Mouse (Mus musculus): ENCODE results near the gene Olfr611. TPM values are rescaled to one million over a fixed set of nuclear protein-coding genes. Genes with fewer than 3 reads are reported as not detected.
"Not testable (repeated sequence)": the region's sequence is repeated elsewhere in the genome, so short reads cannot be mapped to it uniquely, and the experiment has no call there.

Gene Olfr611
- not detected in 2 replicates for polyA plus RNA-seq (2011; ENCODE audit: insufficient read length, low read depth, missing spikeins)

DNA sequence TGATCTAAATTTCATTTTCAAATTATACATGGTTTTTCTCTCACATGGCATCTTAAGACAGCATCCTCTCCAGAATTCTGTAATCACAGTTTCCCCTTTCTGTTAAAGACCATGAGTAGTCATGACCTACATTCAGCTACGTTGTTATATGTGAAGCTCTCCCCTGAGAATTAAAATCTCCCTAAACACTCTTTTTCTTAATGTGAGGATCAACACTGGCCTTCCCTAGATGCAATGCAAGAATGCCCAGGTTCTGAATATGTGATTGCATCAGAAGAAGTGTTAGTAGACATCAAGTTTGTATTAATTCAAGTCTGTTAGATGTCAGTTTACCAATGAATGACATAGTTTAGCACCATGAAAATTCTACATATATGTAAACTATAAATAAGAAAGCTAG lies at the start of gene Olfr611:
TSS of gene Olfr611 (minus strand) at position 101 of the 400 bp plus-strand sequence.
- not testable (repeated sequence) for H3K4me3 ChIP-seq (ENCODE audit: insufficient read depth, low read length); H3K4me1 ChIP-seq (ENCODE audit: control insufficient read depth, insufficient read depth, low read length); H3K27ac ChIP-seq (ENCODE audit: insufficient read depth, low read length)

DNA sequence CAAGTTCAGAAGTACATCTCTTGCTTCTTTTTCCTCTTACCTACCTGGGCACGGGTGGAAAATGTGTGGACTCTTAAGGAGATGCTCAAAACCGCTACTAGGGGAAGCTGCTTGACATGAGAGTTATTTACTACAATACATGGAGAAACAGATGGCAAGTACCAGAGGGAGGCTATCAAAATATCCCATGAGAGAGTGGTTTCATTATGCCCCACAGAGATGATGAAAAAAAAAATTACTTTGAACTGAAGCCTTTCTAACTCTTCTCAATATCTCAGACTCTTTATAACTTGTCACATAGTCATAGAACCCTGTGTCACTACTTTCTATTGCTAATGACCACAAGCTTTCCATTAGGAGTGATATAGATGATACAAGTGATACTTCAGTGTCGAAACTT lies 48.4 kb upstream of the Olfr611 start, which contains the start of gene Olfr616:
TSS of gene Olfr616 (minus strand) at position 101 of the 400 bp plus-strand sequence.
- Histone ChIP-seq H3K4me1 (ENCODE audit: control insufficient read depth, insufficient read depth, low read length) (no peaks in the 10 kb centered on the region), H3K27ac (ENCODE audit: insufficient read depth, low read length) (no peak within 1 kb of the TSS), H3K4me3 (ENCODE audit: insufficient read depth, low read length) (no peak within 1 kb of the TSS)
- TF ChIP-seq CTCF (IDR thresholded peaks at IDR 0.05; ENCODE audit: borderline replicate concordance, insufficient read depth, low read length), result no peak
- TF ChIP-seq POLR2A (IDR thresholded peaks at IDR 0.05; ENCODE audit: low read depth, low read length), result no peak

DNA sequence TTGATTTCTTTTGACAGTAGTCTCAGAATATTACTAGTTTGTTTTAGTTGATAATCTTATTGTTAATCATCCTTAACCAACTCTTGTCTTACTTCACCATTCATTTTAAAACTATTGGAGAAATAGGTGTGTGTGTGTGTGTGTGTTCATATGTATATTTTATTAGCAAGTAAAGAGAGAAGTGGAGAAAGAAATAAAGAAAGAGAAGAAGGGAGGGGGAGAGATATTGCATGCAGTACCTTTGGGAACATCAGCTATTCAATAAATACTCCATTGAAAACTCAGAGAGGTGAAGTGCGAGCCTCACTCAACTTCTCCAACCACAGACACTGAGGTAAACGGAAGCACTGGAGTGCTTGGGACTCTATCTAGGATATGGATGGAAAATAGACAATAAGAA lies 35.1 kb upstream of the Olfr611 start, which contains the start of gene Olfr615:
TSS of gene Olfr615 (plus strand) at position 301 of the 400 bp plus-strand sequence.
- H3K27ac ChIP-seq (ENCODE audit: insufficient read depth, low read length), result no peak within 1 kb of the TSS
- no peak for TF ChIP-seq POLR2A (IDR thresholded peaks at IDR 0.05; ENCODE audit: low read depth, low read length)
- TF ChIP-seq CTCF (IDR thresholded peaks at IDR 0.05; ENCODE audit: borderline replicate concordance, insufficient read depth, low read length), result no peak
- H3K4me3 ChIP-seq (ENCODE audit: insufficient read depth, low read length), result no peak within 1 kb of the TSS
- no peaks in the 10 kb centered on the region for H3K4me1 ChIP-seq (ENCODE audit: control insufficient read depth, insufficient read depth, low read length)

DNA sequence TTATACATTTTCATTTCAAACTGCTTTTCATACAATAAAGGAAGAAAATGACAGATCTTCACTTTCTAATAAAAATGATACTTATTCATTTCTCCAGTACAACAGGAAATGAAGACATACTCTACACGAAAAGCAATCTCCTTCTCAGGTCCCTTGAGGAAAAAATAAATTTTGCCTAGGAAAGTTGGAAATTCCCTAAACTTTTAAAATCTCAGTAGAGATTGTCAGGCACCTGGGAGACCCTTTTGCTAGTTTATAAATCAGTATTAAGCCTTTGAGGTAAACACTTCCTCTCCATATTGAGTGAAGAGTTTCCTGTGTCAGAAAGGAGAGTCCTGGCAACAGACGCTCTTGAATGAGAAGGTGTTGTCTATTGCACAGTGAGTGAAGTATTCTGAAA lies 27.1 kb upstream of the Olfr611 start, which contains the start of gene Olfr613:
TSS of gene Olfr613 (plus strand) at position 301 of the 400 bp plus-strand sequence.
- Histone ChIP-seq H3K27ac (ENCODE audit: insufficient read depth, low read length) (no peak within 1 kb of the TSS), H3K4me3 (ENCODE audit: insufficient read depth, low read length) (no peak within 1 kb of the TSS), H3K4me1 (ENCODE audit: control insufficient read depth, insufficient read depth, low read length) (no peaks in the 10 kb centered on the region)
- no peak for TF ChIP-seq CTCF (IDR thresholded peaks at IDR 0.05; ENCODE audit: borderline replicate concordance, insufficient read depth, low read length)
- TF ChIP-seq POLR2A (IDR thresholded peaks at IDR 0.05; ENCODE audit: low read depth, low read length), result no peak

DNA sequence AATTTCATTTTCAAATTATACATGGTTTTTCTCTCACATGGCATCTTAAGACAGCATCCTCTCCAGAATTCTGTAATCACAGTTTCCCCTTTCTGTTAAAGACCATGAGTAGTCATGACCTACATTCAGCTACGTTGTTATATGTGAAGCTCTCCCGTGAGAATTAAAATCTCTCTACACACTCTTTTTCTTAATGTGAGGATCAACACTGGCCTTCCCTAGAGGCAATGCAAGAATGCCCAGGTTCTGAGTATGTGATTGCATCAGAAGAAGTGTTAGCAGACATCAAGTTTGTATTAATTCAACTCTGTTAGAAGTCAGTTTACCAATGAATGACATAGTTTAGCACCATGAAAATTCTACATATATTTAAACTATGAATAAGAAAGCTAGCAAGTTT lies 22.0 kb upstream of the Olfr611 start, which contains the start of gene Olfr612:
TSS of gene Olfr612 (minus strand) at position 101 of the 400 bp plus-strand sequence.
- not testable (repeated sequence) for H3K4me3 ChIP-seq (ENCODE audit: insufficient read depth, low read length); H3K4me1 ChIP-seq (ENCODE audit: control insufficient read depth, insufficient read depth, low read length); H3K27ac ChIP-seq (ENCODE audit: insufficient read depth, low read length)

DNA sequence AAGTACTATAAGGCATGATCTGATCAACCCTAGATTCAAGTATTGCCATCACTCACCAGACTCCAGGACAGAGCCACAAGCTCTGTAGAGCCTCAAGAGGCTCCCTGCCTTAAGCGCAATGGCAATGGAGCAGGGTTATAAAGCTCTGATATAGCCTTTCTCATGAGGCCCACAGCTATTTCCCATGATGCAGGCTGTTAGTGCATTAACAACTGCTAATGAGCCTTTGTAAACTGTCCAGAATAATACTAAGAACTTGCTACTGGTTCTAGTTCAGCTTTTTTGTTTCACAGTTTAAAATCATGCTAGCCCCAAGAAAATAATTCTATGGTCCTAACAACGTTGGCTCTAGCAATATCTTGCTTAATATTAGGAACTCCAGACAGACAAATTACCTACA lies 8.6 kb downstream of the Olfr611 start, which contains the start of gene Olfr610:
TSS of gene Olfr610 (minus strand) at position 101 of the 400 bp plus-strand sequence.
- Histone ChIP-seq H3K4me3 (ENCODE audit: insufficient read depth, low read length) (no peak within 1 kb of the TSS), H3K27ac (ENCODE audit: insufficient read depth, low read length) (no peak within 1 kb of the TSS), H3K4me1 (ENCODE audit: control insufficient read depth, insufficient read depth, low read length) (no peaks in the 10 kb centered on the region)
- TF ChIP-seq CTCF (IDR thresholded peaks at IDR 0.05; ENCODE audit: borderline replicate concordance, insufficient read depth, low read length) (no peak), POLR2A (IDR thresholded peaks at IDR 0.05; ENCODE audit: low read depth, low read length) (no peak)

DNA sequence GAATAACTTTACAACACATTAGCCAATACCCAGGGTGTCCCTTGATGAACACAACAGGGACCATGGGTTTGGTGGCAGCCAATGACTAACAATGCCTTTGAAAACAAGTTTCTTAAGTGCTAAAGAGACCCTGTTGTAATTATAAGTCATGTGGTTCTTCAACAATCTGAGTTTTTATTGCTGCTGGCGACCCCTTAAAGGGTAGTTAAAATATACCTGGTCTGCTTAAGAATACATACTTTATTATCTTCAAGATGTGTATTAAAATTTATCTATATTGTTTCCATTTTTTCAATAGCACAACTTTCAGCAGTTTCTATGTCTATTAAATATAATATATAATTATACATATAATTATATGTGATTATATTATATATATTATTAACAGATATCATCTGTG lies 22.7 kb downstream of the Olfr611 start, which contains the start of gene Olfr609:
TSS of gene Olfr609 (minus strand) at position 101 of the 400 bp plus-strand sequence.
- H3K4me3 ChIP-seq (ENCODE audit: insufficient read depth, low read length), result no peak within 1 kb of the TSS
- H3K4me1 ChIP-seq (ENCODE audit: control insufficient read depth, insufficient read depth, low read length), result no peaks in the 10 kb centered on the region
- no peak within 1 kb of the TSS for H3K27ac ChIP-seq (ENCODE audit: insufficient read depth, low read length)
- TF ChIP-seq CTCF (IDR thresholded peaks at IDR 0.05; ENCODE audit: borderline replicate concordance, insufficient read depth, low read length) (no peak), POLR2A (IDR thresholded peaks at IDR 0.05; ENCODE audit: low read depth, low read length) (no peak)

DNA sequence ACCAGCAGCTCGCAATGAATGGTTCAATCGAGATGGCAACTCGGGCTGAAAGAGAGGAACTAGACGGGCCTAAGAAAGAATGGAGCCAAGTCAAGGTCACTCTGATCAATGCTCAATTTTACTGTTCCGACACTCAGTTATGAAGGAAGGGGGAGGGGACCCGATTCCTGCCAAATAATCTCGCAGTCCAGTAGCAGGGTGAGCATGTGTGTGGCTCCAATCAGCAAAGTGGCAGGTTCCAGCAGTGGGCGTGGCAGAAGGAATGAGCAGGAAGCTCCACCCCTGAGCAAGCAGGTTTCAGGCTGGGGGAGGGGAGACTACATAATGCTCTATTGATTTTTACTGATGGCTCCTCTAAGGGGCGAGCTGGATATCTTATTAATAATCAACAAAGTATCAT lies 43.5 kb downstream of the Olfr611 start:
- H3K4me1 ChIP-seq (ENCODE audit: control insufficient read depth, insufficient read depth, low read length); H3K4me3 ChIP-seq (ENCODE audit: insufficient read depth, low read length); H3K27ac ChIP-seq (ENCODE audit: insufficient read depth, low read length): not testable (repeated sequence)

DNA sequence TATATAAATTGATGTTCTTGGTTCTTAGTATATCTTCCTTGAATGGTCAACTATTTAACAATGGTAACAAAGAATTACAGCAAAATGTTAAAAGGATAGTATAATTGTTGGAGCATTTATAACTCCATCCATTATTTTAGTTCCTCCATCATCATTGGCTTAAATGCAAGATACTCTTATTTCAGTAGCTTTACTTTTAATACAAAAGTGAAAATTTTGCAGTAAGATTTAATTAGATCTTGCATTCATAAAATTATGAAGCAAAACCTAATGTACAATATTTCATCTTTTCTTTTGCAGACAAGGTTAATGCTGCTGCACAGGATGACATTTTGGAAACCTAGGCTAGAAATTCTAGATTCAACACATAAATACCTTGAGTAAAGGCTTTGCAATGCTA lies 51.1 kb downstream of the Olfr611 start, which contains the start of gene Olfr608:
TSS of gene Olfr608 (plus strand) at position 301 of the 400 bp plus-strand sequence.
- Histone ChIP-seq H3K27ac (ENCODE audit: insufficient read depth, low read length) (no peak within 1 kb of the TSS), H3K4me1 (ENCODE audit: control insufficient read depth, insufficient read depth, low read length) (no peaks in the 10 kb centered on the region), H3K4me3 (ENCODE audit: insufficient read depth, low read length) (no peak within 1 kb of the TSS)
- TF ChIP-seq CTCF (IDR thresholded peaks at IDR 0.05; ENCODE audit: borderline replicate concordance, insufficient read depth, low read length) (no peak), POLR2A (IDR thresholded peaks at IDR 0.05; ENCODE audit: low read depth, low read length) (no peak)

Other genes starting within 250 kb of the Olfr611 start
- gene Olfr596, start 215.2 kb downstream of the Olfr611 start, polyA plus RNA-seq (2011; ENCODE audit: insufficient read length, low read depth, missing spikeins), result not detected in 2 replicates
- gene Olfr597, start 204.5 kb downstream of the Olfr611 start, polyA plus RNA-seq (2011; ENCODE audit: insufficient read length, low read depth, missing spikeins), result not detected in 2 replicates
- gene Olfr598, start 197.3 kb downstream of the Olfr611 start, polyA plus RNA-seq (2011; ENCODE audit: insufficient read length, low read depth, missing spikeins), result not detected in 2 replicates
- not detected in 2 replicates for gene Olfr599, start 184.9 kb downstream of the Olfr611 start, polyA plus RNA-seq (2011; ENCODE audit: insufficient read length, low read depth, missing spikeins)
- not detected in 2 replicates for gene Olfr600, start 171.2 kb downstream of the Olfr611 start, polyA plus RNA-seq (2011; ENCODE audit: insufficient read length, low read depth, missing spikeins)
- not detected in 2 replicates for gene Olfr601, start 158.2 kb downstream of the Olfr611 start, polyA plus RNA-seq (2011; ENCODE audit: insufficient read length, low read depth, missing spikeins)
- not detected in 2 replicates for gene Olfr603, start 134.7 kb downstream of the Olfr611 start, polyA plus RNA-seq (2011; ENCODE audit: insufficient read length, low read depth, missing spikeins)
- not detected in 2 replicates for gene Usp17lc, start 105.8 kb downstream of the Olfr611 start, polyA plus RNA-seq (2011; ENCODE audit: insufficient read length, low read depth, missing spikeins)
- not detected in 2 replicates for gene Olfr605, start 75.4 kb downstream of the Olfr611 start, polyA plus RNA-seq (2011; ENCODE audit: insufficient read length, low read depth, missing spikeins)
- not detected in 2 replicates for gene Olfr606, start 71.8 kb downstream of the Olfr611 start, polyA plus RNA-seq (2011; ENCODE audit: insufficient read length, low read depth, missing spikeins)
- gene Olfr607, start 56.7 kb downstream of the Olfr611 start, polyA plus RNA-seq (2011; ENCODE audit: insufficient read length, low read depth, missing spikeins), result not detected in 2 replicates
- gene Olfr608, start 51.0 kb downstream of the Olfr611 start, polyA plus RNA-seq (2011; ENCODE audit: insufficient read length, low read depth, missing spikeins), result not detected in 2 replicates
- gene Olfr609, start 22.8 kb downstream of the Olfr611 start, polyA plus RNA-seq (2011; ENCODE audit: insufficient read length, low read depth, missing spikeins), result not detected in 2 replicates
- gene Olfr610, start 8.7 kb downstream of the Olfr611 start, polyA plus RNA-seq (2011; ENCODE audit: insufficient read length, low read depth, missing spikeins), result not detected in 2 replicates
- not detected in 2 replicates for gene Olfr612, start 21.9 kb upstream of the Olfr611 start, polyA plus RNA-seq (2011; ENCODE audit: insufficient read length, low read depth, missing spikeins)
- not detected in 2 replicates for gene Olfr613, start 27.2 kb upstream of the Olfr611 start, polyA plus RNA-seq (2011; ENCODE audit: insufficient read length, low read depth, missing spikeins)
- gene Olfr615, start 35.2 kb upstream of the Olfr611 start, polyA plus RNA-seq (2011; ENCODE audit: insufficient read length, low read depth, missing spikeins), result not detected in 2 replicates
- gene Olfr616, start 48.3 kb upstream of the Olfr611 start, polyA plus RNA-seq (2011; ENCODE audit: insufficient read length, low read depth, missing spikeins), result not detected in 2 replicates
- gene Olfr617, start 52.2 kb upstream of the Olfr611 start, polyA plus RNA-seq (2011; ENCODE audit: insufficient read length, low read depth, missing spikeins), result not detected in 2 replicates
- gene Olfr618, start 69.3 kb upstream of the Olfr611 start, polyA plus RNA-seq (2011; ENCODE audit: insufficient read length, low read depth, missing spikeins), result not detected in 2 replicates
- not detected in 2 replicates for gene Olfr619, start 79.7 kb upstream of the Olfr611 start, polyA plus RNA-seq (2011; ENCODE audit: insufficient read length, low read depth, missing spikeins)
- gene Olfr620, start 91.7 kb upstream of the Olfr611 start, polyA plus RNA-seq (2011; ENCODE audit: insufficient read length, low read depth, missing spikeins), result not detected in 2 replicates
- not detected in 2 replicates for gene Olfr622, start 121.9 kb upstream of the Olfr611 start, polyA plus RNA-seq (2011; ENCODE audit: insufficient read length, low read depth, missing spikeins)
- gene Olfr623, start 142.9 kb upstream of the Olfr611 start, polyA plus RNA-seq (2011; ENCODE audit: insufficient read length, low read depth, missing spikeins), result not detected in 2 replicates
- not detected in 2 replicates for gene Olfr624, start 150.3 kb upstream of the Olfr611 start, polyA plus RNA-seq (2011; ENCODE audit: insufficient read length, low read depth, missing spikeins)
- gene Olfr625-ps1, start 161.9 kb upstream of the Olfr611 start, polyA plus RNA-seq (2011; ENCODE audit: insufficient read length, low read depth, missing spikeins), result not detected in 2 replicates
- not detected in 2 replicates for gene Olfr243, start 193.8 kb upstream of the Olfr611 start, polyA plus RNA-seq (2011; ENCODE audit: insufficient read length, low read depth, missing spikeins)
- not detected in 2 replicates for gene Olfr628, start 209.5 kb upstream of the Olfr611 start, polyA plus RNA-seq (2011; ENCODE audit: insufficient read length, low read depth, missing spikeins)
- gene Olfr629, start 224.1 kb upstream of the Olfr611 start, polyA plus RNA-seq (2011; ENCODE audit: insufficient read length, low read depth, missing spikeins), result not detected in 2 replicates
- gene Olfr630, start 236.5 kb upstream of the Olfr611 start, polyA plus RNA-seq (2011; ENCODE audit: insufficient read length, low read depth, missing spikeins), result not detected in 2 replicates